Mouse (Mus musculus) c-Kit-positive CD71-negative TER-119-negative erythroid progenitor cells, embryonic 14.5 days (primary cell): Measurements from ENCODE around the gene Cmss1.

Experiments used
- DNase-seq: peaks from one replicate; pipeline ENCODE4 v3.0.0-alpha.2; 2013; ENCODE audit warnings: low read depth

The Cmss1 gene

DNA sequence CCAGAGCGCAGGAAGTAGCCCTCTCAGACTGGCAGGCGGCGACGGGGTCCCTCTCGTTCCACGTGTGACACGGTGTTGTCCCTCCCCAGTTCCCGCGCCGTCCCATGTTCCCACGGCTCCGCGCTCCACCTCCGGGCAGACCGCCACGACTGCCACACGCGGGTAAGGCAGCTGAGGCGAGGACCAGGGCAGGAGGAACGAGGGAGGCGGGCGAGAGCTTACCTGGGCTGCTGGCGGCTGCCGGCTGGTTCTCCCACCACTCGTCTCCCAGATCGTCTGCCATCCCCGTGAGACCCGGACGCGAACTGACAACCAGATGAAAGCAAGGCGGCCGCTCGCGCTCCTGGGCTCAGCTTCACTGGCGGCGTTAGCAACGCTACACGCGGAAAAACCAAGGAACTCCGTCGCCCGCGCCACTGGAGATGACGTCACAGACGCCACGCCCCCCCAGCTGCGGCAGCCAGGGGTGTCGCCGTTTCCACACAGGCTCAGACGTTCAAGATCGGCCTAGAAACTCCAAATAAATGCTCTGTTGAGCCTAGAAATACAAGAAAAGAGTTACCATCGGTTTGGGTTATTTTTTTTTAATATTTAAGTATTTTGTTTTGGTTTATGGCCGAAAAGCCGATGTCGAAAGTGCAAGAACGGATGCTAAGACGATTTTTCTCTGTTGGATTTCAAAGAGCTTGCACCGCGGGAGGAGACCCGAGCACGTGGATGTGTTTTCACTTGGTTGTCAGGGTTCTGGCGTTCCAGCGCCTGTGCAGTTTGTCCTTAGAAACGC, at the start of gene Cmss1:
Gene Cmss1 (minus strand): TSS at position 421 of the 784 bp plus-strand sequence.
- DNase-seq, result peak; percentile 70

DNA sequence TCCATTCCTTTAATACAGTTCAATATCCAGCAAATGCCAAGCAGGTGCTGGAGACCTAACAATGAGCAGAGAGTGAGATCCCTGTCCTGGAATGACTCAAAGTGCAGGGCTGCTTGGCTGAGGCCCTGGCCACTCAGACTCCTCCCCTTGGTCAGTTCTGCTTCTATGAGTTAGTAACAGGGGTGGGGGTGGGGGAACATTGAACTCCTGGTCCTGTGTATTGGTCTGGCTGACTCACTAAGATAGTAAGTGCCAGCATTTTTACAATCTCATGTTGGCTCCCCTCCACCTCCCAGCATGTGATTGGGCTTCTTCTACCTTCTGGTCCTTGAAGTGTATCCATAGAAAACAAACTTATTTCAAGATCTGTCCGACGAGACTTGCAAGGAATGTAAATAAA, 43.2 kb upstream of the Cmss1 start:
- no peak for DNase-seq

GRCm38 (mm10) chr16:57641346-57641885, 34.8 kb upstream of the Cmss1 start:
- no peak for DNase-seq

DNA sequence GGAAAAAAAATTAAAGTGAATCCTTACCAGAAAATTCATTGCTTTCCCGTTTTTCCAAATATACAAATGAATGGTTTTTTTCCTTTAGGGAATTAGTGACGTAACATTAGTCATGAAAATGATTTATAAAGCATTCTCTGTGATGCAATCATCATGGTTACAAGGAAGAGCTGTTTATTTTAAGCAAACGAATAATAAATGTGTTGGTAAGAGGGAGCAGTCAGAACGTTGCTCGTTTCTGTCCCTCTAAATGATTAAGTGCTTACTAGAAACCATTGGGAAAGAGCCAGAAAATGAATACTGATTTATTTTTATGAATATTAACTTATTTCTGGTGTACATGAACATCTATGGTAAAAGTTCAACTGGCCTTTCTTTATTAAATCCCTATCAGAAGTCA, 28.1 kb upstream of the Cmss1 start:
- DNase-seq, result no peak

DNA sequence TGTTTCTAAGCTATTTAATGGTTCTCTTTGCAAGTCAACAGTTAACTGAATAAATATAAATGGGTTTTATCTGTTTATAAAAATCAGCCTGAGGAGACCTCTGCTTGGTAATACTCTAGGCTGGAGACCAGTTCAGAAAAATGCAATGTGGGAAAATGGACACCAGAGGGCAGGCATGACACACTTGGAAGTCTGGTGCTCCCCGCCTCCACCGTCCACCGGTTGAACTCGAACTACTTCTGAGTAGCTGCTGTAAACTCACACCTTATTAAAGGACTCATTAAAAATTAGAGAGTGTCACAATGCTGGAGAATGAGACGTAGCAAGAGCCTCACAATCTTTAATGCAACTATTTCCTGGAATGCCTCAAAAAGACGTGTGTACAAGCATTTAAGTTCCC, 27.5 kb upstream of the Cmss1 start:
- DNase-seq, result peak; percentile 44

- peak; percentile 40 for DNase-seq
Measured at GRCm38 (mm10) chr16:57611768-57612167, 5.1 kb upstream of the Cmss1 start.

- no peak for DNase-seq
Measured at GRCm38 (mm10) chr16:57601031-57601430, 5.6 kb downstream of the Cmss1 start.

DNA sequence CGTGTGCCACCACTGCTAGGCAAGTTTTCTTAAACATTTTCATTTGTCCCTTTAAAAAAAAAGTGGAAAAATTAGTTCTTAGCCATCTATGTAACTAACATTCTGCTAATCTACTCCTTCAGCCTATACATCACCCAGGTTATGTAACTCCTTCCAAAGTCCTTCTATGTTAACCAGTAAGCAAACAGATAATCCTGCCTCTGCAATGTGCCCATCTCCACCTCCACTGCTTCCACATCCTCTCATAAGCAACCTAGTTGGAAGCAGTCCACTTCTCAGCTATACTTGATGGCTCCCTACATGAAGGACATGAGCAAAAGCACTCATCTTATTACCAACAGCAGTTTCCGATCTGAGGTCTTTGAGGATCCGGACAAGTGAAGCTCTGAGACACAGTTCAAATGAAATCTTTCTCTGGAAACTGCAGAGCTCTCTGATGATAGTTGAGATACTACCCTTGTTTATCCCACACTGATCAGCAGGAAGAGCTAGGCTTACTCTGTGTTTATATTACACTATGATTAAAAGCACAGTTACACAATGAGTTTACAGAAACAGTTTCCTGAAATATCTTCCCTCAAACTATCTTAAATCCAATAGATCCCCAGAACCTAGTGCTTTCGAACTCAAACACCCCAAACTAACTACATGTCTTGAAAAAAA, 9.2 kb downstream of the Cmss1 start:
- DNase-seq, result no peak

DNA sequence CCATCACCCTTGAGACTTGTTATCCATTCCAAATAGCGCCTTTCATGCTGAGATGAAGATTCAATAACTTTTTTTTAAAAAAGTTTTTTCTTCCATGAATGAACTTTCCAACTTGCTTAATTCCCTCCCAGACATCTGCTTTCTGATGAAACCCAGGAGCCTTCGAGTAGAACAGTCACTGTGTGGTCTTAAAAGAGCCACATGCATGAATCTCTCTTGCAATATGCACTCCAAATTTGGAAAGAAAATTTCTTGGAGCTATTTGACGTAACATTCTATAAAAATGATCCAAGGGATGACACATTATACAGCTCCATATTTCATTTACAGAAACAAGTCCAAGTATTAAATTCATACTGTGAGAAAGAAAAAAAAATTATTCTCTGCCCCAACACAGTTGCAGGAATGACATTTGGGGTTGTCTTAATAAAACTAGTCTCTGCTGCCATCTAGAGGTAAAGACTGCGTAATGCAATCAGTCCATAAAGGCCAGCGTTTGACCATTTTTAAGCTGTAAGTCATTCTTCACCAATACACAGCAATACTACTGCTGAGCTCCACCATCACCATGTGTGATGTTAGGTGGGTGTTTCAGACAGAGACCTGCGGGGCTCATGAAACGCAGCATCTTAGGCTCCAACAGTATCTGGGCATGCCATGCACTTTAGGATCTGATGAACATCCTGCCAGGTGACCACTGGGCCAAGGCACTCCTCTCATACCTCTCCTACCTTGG, 13.1 kb downstream of the Cmss1 start:
- DNase-seq, result peak; percentile 55

DNA sequence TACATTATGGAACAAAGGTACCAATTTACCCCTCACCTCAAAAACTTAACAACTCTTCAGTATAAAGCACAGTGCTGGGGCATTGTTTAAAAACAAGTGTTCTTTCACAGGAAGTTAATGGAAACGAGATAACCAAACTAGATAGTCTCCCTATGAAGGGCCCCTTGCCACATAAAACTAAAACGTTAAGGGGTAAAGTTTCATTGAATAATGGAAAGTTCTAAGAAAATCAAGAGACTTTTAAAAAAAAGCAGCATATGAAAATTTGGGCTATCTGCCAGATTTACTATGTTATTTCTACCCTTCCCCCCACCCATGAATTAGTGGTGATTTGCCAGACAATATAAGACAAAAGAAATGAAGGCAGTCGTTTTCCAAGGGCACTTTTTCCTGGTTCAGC, 21.5 kb downstream of the Cmss1 start:
- no peak for DNase-seq

DNA sequence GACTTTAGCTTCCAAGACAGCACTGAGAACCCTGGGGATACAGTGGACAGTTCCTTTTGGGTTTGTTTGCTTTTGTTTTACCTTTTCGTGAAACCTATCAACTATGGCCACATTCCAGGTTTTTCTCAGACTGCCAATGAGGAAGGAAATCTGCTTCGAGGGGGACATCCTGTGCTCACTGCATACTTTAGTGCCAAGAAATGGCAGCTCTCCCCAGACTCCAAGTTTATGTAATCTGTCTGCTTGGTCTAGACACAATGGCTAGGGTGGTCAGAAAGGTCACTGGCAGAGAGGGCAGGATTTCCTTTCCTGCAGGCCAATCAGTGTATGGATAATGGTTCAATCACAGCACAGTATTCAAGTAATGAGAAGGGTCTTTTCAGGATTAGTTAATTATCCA, 24.7 kb downstream of the Cmss1 start:
- DNase-seq, result no peak

DNA sequence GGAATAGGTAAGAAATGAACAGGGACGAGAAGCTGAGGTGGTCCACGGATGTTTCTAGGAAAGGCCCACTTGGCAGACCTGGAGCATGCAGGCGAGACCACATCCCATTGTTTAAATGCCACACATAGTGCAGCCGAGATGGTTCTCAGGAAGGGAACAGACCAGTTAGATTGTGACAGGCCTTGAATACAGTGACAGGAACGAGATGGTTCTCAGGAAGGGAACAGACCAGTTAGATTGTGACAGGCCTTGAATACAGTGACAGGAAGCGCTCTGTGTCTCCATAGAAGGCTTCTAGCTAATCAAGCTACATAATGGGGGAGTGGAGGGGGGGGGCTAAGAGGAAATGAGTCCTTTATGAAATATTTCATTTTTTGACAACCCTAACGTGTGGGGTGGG, 26.6 kb downstream of the Cmss1 start:
- no peak for DNase-seq

GRCm38 (mm10) chr16:57577519-57577918, 29.1 kb downstream of the Cmss1 start:
- no peak for DNase-seq

DNA sequence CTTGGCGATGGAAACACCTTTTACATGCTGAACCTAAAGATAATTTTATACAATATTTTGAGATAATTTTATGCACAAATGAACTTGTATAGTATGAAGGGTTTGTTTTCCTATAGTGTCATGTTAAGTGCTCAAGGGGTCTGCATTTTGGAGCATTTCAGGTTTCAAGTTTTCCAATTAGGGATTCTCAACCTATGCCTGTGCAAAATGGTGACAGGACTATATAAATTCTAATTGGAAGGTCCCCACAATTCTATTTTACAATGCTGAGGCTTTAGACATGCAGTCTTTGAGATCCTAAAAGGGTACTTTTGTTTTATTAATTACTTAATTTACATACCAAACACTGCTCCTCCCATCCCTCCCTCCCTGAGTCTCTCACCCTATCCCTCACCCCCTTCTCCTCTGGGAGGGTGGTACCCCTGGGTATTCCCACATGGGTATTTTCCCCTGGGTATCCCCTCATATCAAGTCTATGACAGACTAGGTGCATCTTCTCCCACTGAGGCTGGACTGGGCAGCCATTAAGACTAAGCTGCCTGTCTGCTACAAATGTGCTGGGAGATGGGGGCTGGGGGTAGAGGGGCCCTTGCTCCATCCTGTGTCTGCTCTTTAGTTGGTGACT, 30.8 kb downstream of the Cmss1 start:
- no peak for DNase-seq

GRCm38 (mm10) chr16:57573831-57574230, 32.8 kb downstream of the Cmss1 start:
- no peak for DNase-seq

GRCm38 (mm10) chr16:57570789-57571311, 35.8 kb downstream of the Cmss1 start:
- no peak for DNase-seq

GRCm38 (mm10) chr16:57568648-57569404, 37.8 kb downstream of the Cmss1 start:
- DNase-seq, result no peak

DNA sequence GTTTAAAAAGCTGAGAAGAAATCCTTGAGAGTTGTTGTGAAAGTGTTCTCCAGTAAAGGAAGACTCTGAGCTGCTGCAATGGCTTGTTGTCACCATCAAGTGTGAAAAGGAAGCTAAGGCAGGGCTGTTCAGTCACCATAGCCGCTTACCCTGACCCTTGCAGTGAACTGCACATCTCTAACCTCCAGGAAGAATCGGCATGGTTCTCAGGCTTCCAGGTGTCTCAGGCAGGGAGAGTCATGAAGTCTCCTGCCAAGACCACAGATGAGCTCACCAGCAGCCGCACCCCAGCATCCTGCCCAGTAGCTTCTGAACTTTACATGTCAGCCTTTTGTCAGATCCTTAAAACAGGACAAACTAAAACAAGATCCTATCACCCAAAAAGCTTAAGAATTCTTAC, 40.4 kb downstream of the Cmss1 start:
- no peak for DNase-seq

- DNase-seq, result no peak
Measured at GRCm38 (mm10) chr16:57564807-57565206, 41.9 kb downstream of the Cmss1 start.

- DNase-seq, result no peak
Measured at GRCm38 (mm10) chr16:57563453-57563852, 43.2 kb downstream of the Cmss1 start.

DNA sequence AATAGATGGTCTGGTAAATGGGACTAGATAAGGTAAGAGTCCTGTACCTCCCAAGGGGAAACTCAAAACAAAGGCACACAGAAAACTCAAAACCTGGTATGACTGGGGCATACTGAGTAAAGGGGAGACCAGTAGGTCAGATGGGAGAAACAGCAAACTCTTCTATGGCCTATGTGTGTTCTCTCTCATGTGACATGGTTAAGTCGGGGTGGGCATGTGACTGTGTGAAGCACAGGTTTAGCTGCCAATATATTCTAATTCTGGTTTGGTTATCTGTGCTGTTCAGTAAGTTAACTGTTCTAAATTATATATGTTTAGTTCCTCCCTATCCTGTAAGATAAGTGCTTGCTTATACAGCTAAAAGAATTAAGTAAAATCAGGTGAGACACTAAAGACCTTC, 46.5 kb downstream of the Cmss1 start:
- no peak for DNase-seq
